Mouse (Mus musculus) kidney, adult 10 weeks (tissue): Measurements from ENCODE around the gene Arhgap1. TPM values are rescaled to one million over a fixed set of nuclear protein-coding genes. Genes with fewer than 3 reads are reported as not detected.

Source experiments
- polyA plus RNA-seq: library from polyadenylated mRNA; stranded (reverse); fragments of 350-450 nt; fragmentation: Illumina TruSeq; extraction: RNeasy Lipid Tissue Mini Kit (QIAGEN cat#74804); gene quantifications from one replicate; pipeline ENCODE4 v1.2.3, GENCODE M21; 2014; ENCODE audit warnings: low read depth, low replicate concordance

Arhgap1 gene
- 16.4 TPM for polyA plus RNA-seq

GRCm38 (mm10) chr2:91649553-91650359, at the start of gene Arhgap1, which contains the start of gene Zfp408:
Gene Arhgap1 (plus strand): TSS chr2:91649860.
Gene Zfp408 (minus strand): TSS chr2:91649791.

GRCm38 (mm10) chr2:91636229-91636628, 13.4 kb upstream of the Arhgap1 start, which contains the start of gene F2:
Gene F2 (minus strand): TSS chr2:91636414.

GRCm38 (mm10) chr2:91710272-91711234, 60.9 kb downstream of the Arhgap1 start, which contains the start of the genes Atg13 and Harbi1:
Gene Atg13 (minus strand): TSS chr2:91710576.
Gene Harbi1 (plus strand): TSS chr2:91710852.

Other genes starting within 250 kb of the Arhgap1 start
- 12.6 TPM for gene 1110051M20Rik, start 205.2 kb upstream of the Arhgap1 start, polyA plus RNA-seq
- gene Lrp4, start 192.3 kb upstream of the Arhgap1 start, polyA plus RNA-seq: 3.7 TPM
- gene Ckap5, start 123.1 kb upstream of the Arhgap1 start, polyA plus RNA-seq: 37.9 TPM
- not detected for gene F2, start 13.4 kb upstream of the Arhgap1 start, polyA plus RNA-seq
- gene Zfp408, start 69 bp upstream of the Arhgap1 start, polyA plus RNA-seq: 1.3 TPM
- gene Atg13, start 60.7 kb downstream of the Arhgap1 start, polyA plus RNA-seq: 14.1 TPM
- gene Harbi1, start 61.0 kb downstream of the Arhgap1 start, polyA plus RNA-seq: 18.5 TPM
- gene Ambra1, start 80.3 kb downstream of the Arhgap1 start, polyA plus RNA-seq: 4.4 TPM